Mouse (Mus musculus) brain, embryonic 14.5 days (tissue): ENCODE results near the gene Slc38a4.

Experiments
- CTCF ChIP-seq: fragments of 200-500 bp; IDR thresholded peaks from 2 replicates; pipeline ENCODE4 v1.5.1; 2012; ENCODE audit warnings: inconsistent platforms, mild to moderate bottlenecking, moderate library complexity, borderline replicate concordance; ENCODE audit not compliant: insufficient read depth, insufficient read length; ENCODE audit errors: extremely low read depth
- POLR2A ChIP-seq: fragments of 200-500 bp; IDR thresholded peaks from 2 replicates; pipeline ENCODE4 v1.6.1; 2012; ENCODE audit warnings: mild to moderate bottlenecking, inconsistent platforms, borderline replicate concordance; ENCODE audit not compliant: poor library complexity, insufficient read depth, insufficient read length, severe bottlenecking; ENCODE audit errors: extremely low read depth

GRCm38 (mm10) chr15:97035892-97036291 is 19.9 kb downstream of the Slc38a4 start:
- no peak for TF ChIP-seq CTCF
- TF ChIP-seq POLR2A: no peak
